Mouse (Mus musculus) layer of hippocampus, postnatal 36 days (tissue): ENCODE data around the gene Ccdc127. TPM values are rescaled to one million over a fixed set of nuclear protein-coding genes. Genes with fewer than 3 reads are reported as not detected.

Experiments
- DNase-seq, 2 experiments: peaks; one replicate each; pipeline ENCODE4 v3.0.0; 2022
- total RNA-seq, 2 experiments: library from RNA; stranded (reverse); gene quantifications; 2 replicates each; pipeline ENCODE4 v1.2.3; 2021

The Ccdc127 gene
- 10 to 100 TPM; 89.6 to 91.1 TPM for total RNA-seq

DNA sequence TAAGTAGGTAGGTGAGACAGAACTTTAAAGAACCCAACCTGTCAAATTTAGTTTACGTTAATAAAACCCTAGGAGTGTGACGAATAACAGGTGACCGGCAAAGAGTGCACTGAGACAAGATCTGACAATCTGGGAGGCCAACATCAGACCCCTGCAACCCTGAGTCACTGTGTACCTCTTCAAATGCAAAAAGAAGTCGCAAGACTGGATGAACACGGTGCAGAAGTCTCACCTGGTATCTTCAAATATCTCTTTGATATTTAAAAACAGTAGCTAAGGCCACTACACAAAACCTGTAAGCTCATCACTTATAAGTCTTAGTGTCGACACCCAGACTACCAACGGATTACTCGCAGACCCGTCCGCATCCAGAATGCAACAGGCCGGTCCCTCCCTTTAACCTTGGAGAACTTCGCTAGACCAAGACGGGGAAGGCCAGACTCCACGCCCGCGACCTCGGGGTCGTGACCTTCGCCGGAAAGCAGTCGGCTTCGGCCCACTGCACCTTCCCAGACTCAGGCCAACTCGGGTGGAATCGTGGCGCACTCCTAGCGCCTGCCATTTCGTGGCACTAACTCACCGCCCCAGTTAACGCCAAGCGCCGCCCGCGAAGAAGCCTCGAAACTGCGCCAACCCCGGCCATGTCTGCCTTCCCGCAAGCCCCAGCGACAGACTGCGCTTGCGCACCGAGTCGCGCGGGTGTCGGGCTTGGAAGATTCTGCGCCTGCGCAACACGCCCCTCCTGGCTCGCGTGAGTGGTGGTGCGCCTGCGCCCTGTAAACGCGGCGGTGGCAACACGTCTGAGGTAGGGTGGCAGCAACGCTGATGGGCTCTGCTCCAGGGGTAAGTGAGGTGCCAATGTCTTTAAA is at the start of gene Ccdc127, which contains the start of gene Sdha:
Ccdc127 (plus strand) TSS at position 744 of the 869 bp plus-strand sequence.
Sdha (minus strand) TSS at position 715 of the 869 bp plus-strand sequence.
- peak; percentile 96 for DNase-seq

DNA sequence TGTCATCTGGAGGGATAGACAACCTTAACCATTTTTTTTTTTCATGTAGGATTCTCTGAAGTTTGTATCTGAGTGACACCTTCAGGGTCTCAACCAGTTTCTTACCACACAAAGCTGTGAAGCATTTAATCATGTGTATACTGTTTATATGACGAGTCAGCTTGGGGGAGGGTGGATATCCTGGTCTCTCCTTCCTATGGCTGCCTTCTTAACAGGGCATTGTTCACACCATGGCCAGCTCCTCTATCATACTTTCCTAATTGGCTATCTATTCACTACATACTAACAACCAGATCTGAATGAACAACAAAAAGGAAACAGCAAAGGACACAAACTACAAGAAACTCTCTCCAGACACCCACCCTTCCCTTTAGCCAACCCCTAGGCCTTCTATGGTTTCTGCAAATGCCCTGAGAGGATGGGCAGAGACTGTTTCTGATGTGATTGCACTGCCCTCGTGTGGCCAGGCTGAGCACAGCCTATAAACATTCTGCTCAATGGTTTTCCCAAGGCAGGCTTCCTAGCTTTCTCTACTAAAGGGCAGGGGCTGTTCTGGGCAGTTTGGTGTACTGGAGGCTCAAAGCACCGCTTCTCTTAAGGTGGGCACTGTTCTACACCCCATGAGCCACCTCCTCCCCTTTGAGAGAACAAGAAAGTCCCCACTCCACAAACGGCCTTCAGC is 49.0 kb upstream of the Ccdc127 start:
- DNase-seq: peak; percentile 70 to 76

DNA sequence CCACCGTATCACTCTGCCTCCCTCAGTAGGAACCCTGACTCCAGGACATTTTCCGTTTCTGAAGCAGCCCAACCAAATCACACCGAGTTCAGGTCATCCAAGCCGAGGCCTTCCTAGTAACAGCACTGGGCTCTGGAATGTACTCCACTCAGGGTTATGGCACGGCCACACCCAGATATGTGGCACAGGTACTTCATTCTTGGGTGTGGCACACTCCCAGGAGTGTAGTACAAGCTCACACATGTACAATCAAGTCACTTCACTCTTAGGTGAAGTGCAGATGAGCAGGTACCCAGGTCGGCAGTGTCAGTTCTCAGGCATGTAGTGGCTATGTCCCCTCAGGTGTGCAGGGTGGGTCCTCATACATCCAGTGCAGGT is 48.5 kb upstream of the Ccdc127 start:
- no peak for DNase-seq

DNA sequence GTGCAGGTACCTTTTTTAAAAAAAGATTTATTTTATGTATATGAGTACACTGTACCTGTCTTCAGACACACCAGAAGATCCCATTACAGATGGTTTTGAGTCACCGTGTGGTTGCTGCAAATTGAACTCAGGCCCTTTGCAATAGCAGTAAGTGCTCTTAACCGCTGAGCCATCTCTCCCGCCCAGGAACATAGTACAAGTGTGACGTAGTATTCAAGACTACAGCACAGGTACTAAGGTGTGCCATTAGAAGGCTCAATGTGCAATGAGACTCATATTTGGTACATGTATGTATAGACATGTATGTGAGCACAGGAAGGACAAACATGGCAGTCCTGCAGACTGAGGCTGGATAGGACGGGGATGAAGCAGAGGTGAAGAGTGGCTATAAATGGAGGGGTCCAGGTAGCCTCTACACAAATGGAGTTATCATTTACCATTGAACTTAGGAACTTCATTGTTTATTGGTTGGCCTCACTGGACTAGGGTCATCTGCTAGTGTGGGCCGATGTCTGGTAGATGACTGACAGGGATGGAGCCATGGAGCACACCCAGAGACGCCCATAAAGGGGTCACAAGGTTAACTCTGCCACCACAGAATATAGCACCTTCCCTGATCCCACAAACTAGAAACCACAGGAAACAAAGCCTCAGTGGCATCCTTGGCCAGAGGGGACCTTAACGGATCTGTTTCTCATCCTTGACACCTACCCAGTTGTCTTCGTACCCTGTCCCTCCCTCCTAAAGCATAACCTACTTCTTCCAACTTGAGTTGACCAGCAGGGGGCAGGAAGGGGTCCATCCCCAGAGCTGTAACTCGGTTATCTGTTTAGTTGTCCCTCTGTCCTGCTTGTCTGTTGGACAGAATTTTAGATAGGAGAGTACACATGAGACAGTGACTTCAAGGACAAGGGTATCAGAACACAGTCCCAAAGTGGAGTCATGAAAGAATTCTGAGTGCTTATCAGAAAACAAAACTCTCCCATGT is 47.8 kb upstream of the Ccdc127 start:
- no peak for DNase-seq

- DNase-seq: no peak
Measured at GRCm38 (mm10) chr13:74305380-74305779, 44.7 kb upstream of the Ccdc127 start.

DNA sequence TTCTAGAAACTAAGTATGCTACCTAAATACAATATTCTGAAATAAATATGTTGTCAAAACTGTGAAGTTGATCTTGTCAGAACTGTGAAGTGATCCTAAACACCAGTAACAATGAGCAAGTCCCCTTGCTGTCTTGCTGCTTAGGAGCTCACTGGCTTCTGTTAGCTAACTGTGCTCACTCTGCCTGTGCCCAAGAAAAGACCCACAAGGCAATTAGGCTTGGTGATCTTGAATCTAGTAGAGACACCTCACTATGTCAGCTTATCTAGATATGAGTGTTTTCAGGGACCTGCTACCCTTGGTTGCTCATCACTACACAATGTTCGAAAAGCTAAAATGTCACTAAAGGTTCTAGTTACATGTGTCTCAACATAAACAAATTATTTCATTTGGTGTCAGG is 44.3 kb upstream of the Ccdc127 start:
- no peak for DNase-seq

GRCm38 (mm10) chr13:74314616-74315015 is 35.5 kb upstream of the Ccdc127 start:
- no peak for DNase-seq

DNA sequence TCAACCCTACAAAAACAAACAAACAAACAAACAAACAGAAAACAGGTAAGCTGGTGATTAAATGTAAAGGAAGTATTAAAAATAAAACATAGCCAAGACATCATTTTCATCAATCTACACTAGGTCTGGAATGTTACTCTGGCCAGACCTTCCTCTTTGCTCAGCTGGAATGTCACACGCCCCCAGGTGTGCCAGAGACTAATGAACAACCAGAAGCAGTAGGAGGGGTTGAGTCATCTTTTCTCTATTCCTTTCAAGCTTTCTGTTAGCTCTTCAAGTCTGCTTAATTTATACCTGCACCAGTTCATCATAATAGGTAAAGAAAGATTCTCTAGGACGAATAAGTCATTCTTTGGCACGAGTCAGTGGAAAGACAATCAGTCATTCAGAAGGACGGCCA is 33.7 kb upstream of the Ccdc127 start:
- no peak for DNase-seq

DNA sequence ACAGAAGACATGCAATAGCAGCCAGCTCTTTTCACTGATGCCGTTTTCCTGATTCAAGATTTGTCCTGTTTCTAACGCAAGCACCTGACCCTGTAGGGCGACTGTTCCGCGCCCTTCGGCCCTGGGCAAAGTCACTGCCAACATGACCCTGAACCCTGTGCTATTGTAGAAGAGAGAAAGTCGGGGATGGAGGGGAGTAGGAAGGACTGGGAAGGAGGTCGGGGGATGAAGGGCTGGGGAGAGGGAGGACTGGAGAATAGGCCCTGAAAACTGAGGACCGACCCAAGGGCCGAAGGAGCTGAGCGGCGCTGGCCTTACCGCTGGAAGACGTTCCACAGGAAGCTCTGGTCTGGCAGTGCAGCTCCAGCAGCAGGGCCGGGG is 33.3 kb upstream of the Ccdc127 start:
- DNase-seq: no peak

- DNase-seq: peak; percentile 86 to 87
Measured at GRCm38 (mm10) chr13:74317170-74317849, 32.8 kb upstream of the Ccdc127 start, which contains the start of gene Pdcd6. Gene Pdcd6 (minus strand): TSS chr13:74317580.

GRCm38 (mm10) chr13:74329321-74329720 is 20.8 kb upstream of the Ccdc127 start:
- DNase-seq: no peak

DNA sequence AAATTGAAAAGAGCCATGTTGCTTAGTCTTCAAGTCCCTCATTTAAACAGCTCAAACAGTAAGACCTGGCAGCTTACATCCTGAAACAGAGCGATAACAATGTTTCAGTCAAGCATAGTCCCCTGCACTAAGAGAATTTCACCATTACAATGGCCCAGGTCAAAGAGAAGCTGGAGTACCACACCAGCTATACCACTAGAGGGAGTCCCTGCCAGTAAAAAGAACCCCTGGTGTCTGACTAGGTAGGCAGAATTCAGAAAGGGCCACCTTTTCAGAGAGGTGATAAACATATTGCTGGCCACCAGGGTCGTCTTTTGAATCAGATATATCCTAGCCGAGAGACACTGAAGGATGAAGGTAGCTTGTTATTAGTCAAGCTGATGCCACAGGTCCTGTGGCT is 9.1 kb upstream of the Ccdc127 start:
- no peak for DNase-seq

DNA sequence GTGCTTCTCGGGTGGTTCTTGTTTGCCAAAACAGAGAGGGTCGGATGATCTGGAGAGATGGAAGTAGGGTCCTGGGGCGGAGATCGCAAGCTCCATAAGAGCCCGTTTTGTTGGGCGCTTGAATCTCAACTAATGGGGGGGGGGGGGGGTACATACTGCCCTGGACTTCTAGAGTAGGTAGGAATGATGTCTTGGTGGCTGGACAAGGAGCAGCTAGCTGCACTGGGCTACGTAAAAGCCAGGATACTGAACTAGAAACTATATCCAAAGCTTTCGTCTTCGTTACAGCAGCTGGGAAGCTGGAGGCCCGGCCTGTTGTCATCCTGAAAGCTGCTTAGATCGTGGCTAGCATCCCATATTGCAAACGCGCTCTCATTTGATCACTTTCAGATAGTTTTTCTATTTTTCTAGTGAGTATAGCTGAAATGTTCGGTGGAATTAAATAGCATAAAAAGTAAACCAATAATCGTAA is 362 bp downstream of the Ccdc127 start:
- no peak for DNase-seq

DNA sequence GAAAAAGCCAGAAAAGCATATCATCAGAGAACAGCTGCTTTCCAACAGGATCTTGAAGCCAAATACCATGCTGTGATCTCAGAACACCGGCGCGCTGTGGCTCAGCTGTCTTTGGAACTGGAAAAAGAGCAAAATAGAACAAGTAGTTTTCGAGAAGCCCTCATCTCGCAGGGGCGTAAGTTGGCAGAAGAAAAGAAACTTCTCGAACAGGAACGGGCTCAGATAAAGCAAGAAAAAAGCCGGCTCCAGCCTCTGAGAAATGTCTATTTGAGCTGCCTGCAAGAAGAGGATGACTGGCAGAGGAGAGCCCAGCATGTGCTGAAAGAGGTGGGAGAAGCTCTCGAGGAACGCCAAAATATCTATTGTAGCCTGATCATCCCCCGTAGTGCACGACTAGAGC is 6.4 kb downstream of the Ccdc127 start:
- no peak for DNase-seq

- DNase-seq: no peak
Measured at GRCm38 (mm10) chr13:74362218-74362617, 12.1 kb downstream of the Ccdc127 start.

DNA sequence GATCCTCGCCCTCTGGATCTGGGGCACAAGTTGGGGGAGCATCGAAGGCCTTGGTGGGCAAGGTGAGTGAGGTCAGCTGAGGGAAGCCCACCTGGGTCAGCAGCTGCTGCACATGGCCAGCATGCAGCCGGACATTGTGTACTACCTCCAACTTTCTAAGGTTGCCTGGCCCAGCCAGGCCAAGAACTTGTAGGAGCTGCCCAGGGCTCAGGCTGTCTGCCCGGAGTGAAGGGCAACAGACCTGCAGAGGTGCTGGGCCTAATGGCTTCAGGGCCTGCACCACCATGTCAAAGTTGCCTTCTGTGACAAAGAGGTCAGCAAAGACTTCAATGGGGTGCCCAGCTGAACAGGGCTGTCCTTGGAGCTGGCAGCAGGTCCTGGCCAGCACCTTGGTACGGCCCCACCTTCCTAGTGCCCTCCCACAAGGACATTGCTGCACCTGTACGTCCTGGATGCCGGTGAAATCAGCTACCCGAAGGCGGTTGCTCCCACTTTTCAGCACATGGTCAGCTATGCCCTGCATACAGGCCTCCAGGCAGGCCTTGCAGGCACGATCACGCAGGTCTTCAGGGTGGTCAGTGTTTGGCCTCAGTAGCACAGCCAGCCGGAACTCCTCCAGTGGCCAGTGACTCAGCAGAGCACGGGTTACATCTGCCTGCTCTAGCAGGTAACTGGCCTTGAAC is 13.2 kb downstream of the Ccdc127 start:
- no peak for DNase-seq

DNA sequence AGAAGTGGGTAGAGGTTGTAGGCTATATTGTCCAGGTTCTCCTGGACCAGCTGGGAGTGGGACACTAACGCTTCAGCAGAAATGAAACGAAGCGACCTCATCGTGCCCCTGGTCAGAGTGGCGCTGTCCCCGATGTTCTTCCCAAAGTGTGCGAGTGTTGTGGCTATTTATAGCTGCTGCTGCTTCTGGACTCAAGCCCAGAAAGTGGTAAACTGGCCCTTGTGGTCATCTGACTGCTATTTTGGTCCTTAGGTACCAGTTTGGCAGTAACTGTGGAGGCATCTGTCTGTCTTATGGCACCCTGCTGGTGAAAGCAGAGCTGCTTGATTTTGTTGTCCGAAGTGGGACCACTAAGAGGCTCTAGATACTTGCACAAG is 13.7 kb downstream of the Ccdc127 start, which contains the start of gene Lrrc14b:
Lrrc14b (minus strand) TSS at position 147 of the 377 bp plus-strand sequence.
- DNase-seq: no peak

DNA sequence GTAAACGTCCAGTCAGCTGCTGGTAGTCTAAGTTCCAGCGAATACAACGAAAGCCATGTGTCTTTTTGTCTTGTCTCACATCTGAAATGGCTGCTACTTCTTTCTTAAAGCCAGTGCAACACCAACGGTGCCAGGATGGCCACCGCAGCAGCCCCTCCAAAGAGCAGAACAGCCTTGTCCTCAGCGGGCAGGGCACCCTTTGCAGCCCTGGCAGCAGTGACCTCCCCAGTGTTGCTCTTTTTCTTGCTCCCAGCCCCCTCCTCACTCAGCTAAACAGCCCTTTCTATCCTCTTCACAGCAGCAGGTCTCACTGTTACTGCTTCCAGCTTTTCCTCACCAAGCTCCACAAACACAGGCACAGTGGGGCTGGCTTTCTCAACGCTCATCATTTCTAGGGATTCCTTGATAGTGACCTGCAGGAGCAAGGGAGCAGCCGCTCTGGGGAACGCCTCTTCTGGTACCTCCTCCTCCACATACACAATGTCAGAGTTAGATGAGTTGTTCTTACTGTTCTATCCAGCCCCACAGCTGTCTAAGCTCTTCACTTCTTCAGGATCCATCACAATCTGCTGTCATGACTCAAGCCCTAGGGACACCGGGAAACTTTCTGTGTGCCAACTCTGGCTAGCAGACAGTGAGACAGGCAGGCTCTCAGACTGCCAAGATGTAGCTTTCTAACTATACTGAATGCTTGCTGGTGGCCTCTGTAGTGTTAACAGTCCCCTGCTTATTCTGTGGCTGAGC is 31.6 kb downstream of the Ccdc127 start:
- peak; percentile 22 to 23 for DNase-seq

- no peak for DNase-seq
Measured at GRCm38 (mm10) chr13:74382289-74382688, 32.2 kb downstream of the Ccdc127 start.

GRCm38 (mm10) chr13:74389730-74390129 is 39.6 kb downstream of the Ccdc127 start:
- DNase-seq: no peak
